Mouse (Mus musculus) lung, postnatal 0 days (tissue): ENCODE measurements around the gene Zdhhc6.

Experiments
- CTCF ChIP-seq: IDR thresholded peaks from 2 replicates; pipeline ENCODE4 v1.5.1; 2016; ENCODE audit warnings: antibody characterized with exemption, mild to moderate bottlenecking
- EP300 ChIP-seq: IDR thresholded peaks from 2 replicates; pipeline ENCODE4 v1.6.1; 2016; ENCODE audit warnings: antibody characterized with exemption, mild to moderate bottlenecking, control low read depth

- TF ChIP-seq CTCF (no peak), EP300 (no peak)
Observed at GRCm38 (mm10) chr19:55236026-55236425, 79.8 kb downstream of the Zdhhc6 start.
